Mouse (Mus musculus): ENCODE measurements around the gene Cyp2t4. TPM values are rescaled to one million over a fixed set of nuclear protein-coding genes. Genes with fewer than 3 reads are reported as not detected.

Gene Cyp2t4
- polyA plus RNA-seq, 1 experiment from 2014 or later = 0.09 TPM

DNA sequence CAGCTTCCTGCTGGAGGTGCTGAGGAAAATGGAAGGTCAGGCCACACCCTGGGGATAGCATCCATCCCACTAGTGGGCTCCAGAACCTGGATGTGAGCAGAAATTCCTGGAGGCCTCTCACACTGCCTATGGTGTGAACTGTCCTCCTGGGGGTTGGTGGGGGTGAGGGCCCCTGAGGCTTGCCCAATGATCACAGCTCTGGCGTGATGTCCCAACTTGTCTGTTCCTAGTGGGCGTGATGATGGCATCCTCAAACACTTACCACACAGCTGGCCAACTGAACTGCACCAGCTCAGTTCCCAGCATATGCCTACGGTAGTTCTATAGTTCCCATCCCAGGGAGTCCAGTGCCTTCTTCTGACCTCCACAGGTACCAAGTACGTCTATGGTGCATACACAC lies 28.5 kb upstream of the Cyp2t4 start:
- Histone ChIP-seq H3K9ac (ENCODE audit: low read length) (no peak overlapping the region), H3K4me2 (ENCODE audit: low read depth, severe bottlenecking) (no peak overlapping the region), H3K9me3 (ENCODE audit: control insufficient read depth, low read length) (no peaks in the 10 kb centered on the region), H3K4me1 (ENCODE audit: control insufficient read depth, insufficient read depth, low read length) (no peaks in the 10 kb centered on the region), H3K4me3 (ENCODE audit: low read depth, low read length) (no peak overlapping the region), H3K36me3 (ENCODE audit: control insufficient read depth, insufficient read depth, low read length) (no peaks in the 10 kb centered on the region), H3K27me3 (ENCODE audit: control insufficient read depth, insufficient read depth, low read length) (no peaks in the 10 kb centered on the region), H3K27ac (replicated peaks; ENCODE audit: low read depth, low read length) (no peak overlapping the region)
- no peak for ATAC-seq (ENCODE audit: insufficient number of reproducible peaks, low FRiP score, low TSS enrichment, low read depth)
- no peak for DNase-seq (ENCODE audit: low spot score)
- WGBS = 85% methylated on average over 4 of the region's 4 CpGs

DNA sequence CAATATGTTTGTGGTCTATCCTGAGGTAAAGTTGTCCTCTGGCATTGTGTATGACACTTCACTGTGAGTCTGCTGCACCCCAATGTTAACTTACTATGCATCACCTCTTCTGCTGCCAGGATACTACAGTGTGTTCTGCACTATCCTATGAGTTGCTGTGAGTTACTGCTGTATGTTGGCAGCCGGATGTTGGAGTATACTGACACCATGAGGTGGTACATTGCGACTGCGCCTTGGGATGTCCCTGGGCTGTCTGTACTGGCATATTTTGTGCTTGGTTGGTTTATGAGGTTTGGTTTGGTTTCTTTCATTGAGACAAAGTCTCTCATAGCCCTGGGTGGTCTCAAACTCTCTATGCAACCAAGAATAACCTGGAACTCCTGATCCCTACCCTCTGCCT lies 25.4 kb upstream of the Cyp2t4 start:
- H3K4me2 ChIP-seq (ENCODE audit: low read depth, severe bottlenecking) = no peak overlapping the region
- H3K4me3 ChIP-seq (ENCODE audit: low read depth, low read length) = no peak overlapping the region
- H3K36me3 ChIP-seq (ENCODE audit: control insufficient read depth, insufficient read depth, low read length) = no peaks in the 10 kb centered on the region
- WGBS = 54% methylated on average over 3 of the region's 3 CpGs
- H3K27me3 ChIP-seq (ENCODE audit: control insufficient read depth, insufficient read depth, low read length) = no peaks in the 10 kb centered on the region
- no peaks in the 10 kb centered on the region; the same call in 1 of the 2 replicates for H3K9me3 ChIP-seq (ENCODE audit: control insufficient read depth, low read length)
- no peaks in the 10 kb centered on the region for H3K4me1 ChIP-seq (ENCODE audit: control insufficient read depth, insufficient read depth, low read length)
- peak; percentile 48 for DNase-seq (ENCODE audit: low spot score)
- H3K27ac ChIP-seq (replicated peaks; ENCODE audit: low read depth, low read length) = no peak overlapping the region
- no peak overlapping the region for H3K9ac ChIP-seq (ENCODE audit: low read length)
- ATAC-seq (ENCODE audit: insufficient number of reproducible peaks, low FRiP score, low TSS enrichment, low read depth) = no peak

DNA sequence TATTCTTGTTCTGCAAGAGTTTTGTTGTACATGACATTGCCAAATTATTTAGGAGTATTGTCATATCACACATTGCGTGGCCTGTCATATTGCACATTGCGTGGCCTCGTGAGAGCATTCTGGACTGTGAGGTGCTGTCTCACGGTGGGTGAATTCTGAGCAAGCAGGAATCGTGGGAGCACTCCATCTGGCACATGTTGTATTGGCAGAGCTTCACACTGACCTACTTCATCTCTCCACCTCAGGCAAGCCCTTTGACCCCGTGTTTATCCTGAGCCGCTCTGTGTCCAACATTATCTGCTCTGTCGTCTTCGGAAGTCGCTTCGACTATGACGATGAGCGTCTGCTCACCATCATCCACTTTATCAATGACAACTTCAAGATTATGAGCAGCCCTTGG lies 24.6 kb upstream of the Cyp2t4 start:
- Histone ChIP-seq H3K27ac (replicated peaks; ENCODE audit: low read depth, low read length) (no peak overlapping the region), H3K4me2 (ENCODE audit: low read depth, severe bottlenecking) (no peak overlapping the region), H3K4me3 (ENCODE audit: low read depth, low read length) (no peak overlapping the region), H3K9ac (ENCODE audit: low read length) (no peak overlapping the region), H3K4me1 (ENCODE audit: control insufficient read depth, insufficient read depth, low read length) (no peaks in the 10 kb centered on the region), H3K36me3 (ENCODE audit: control insufficient read depth, insufficient read depth, low read length) (no peaks in the 10 kb centered on the region), H3K9me3 (ENCODE audit: control insufficient read depth, low read length) (no peaks in the 10 kb centered on the region; the same call in 1 of the 2 replicates), H3K27me3 (ENCODE audit: control insufficient read depth, insufficient read depth, low read length) (no peaks in the 10 kb centered on the region)
- no peak for ATAC-seq (ENCODE audit: insufficient number of reproducible peaks, low FRiP score, low TSS enrichment, low read depth)
- no peak for DNase-seq (ENCODE audit: low spot score)
- WGBS = 87% methylated on average over 13 of the region's 13 CpGs

GRCm38 (mm10) chr7:27129811-27130210 lies 23.7 kb upstream of the Cyp2t4 start:
- H3K4me2 ChIP-seq (ENCODE audit: low read depth, severe bottlenecking) = no peak overlapping the region
- no peak for DNase-seq (ENCODE audit: low spot score)
- ATAC-seq (ENCODE audit: insufficient number of reproducible peaks, low FRiP score, low TSS enrichment, low read depth) = no peak
- no peaks in the 10 kb centered on the region for H3K4me1 ChIP-seq (ENCODE audit: control insufficient read depth, insufficient read depth, low read length)
- H3K9ac ChIP-seq (ENCODE audit: low read length) = no peak overlapping the region
- no peak overlapping the region for H3K4me3 ChIP-seq (ENCODE audit: low read depth, low read length)
- H3K27me3 ChIP-seq (ENCODE audit: control insufficient read depth, insufficient read depth, low read length) = no peaks in the 10 kb centered on the region
- H3K36me3 ChIP-seq (ENCODE audit: control insufficient read depth, insufficient read depth, low read length) = no peaks in the 10 kb centered on the region
- H3K9me3 ChIP-seq (ENCODE audit: control insufficient read depth, low read length) = no peaks in the 10 kb centered on the region; the same call in 1 of the 2 replicates
- 90% methylated on average over 12 of the region's 12 CpGs for WGBS
- no peak overlapping the region for H3K27ac ChIP-seq (replicated peaks; ENCODE audit: low read depth, low read length)

GRCm38 (mm10) chr7:27130521-27131370 lies 22.8 kb upstream of the Cyp2t4 start:
- no peak overlapping the region for H3K4me2 ChIP-seq (ENCODE audit: low read depth, severe bottlenecking)
- no peaks in the 10 kb centered on the region for H3K27me3 ChIP-seq (ENCODE audit: control insufficient read depth, insufficient read depth, low read length)
- no peak overlapping the region for H3K4me3 ChIP-seq (ENCODE audit: low read depth, low read length)
- no peaks in the 10 kb centered on the region for H3K36me3 ChIP-seq (ENCODE audit: control insufficient read depth, insufficient read depth, low read length)
- ATAC-seq (ENCODE audit: insufficient number of reproducible peaks, low FRiP score, low TSS enrichment, low read depth) (no peak), DNase-seq (ENCODE audit: low spot score) (no peak)
- H3K9me3 ChIP-seq (ENCODE audit: control insufficient read depth, low read length) = no peaks in the 10 kb centered on the region; the same call in 1 of the 2 replicates
- no peak overlapping the region for H3K9ac ChIP-seq (ENCODE audit: low read length)
- no peaks in the 10 kb centered on the region for H3K4me1 ChIP-seq (ENCODE audit: control insufficient read depth, insufficient read depth, low read length)
- 90% methylated on average over 22 of the region's 22 CpGs for WGBS
- H3K27ac ChIP-seq (replicated peaks; ENCODE audit: low read depth, low read length) = no peak overlapping the region

DNA sequence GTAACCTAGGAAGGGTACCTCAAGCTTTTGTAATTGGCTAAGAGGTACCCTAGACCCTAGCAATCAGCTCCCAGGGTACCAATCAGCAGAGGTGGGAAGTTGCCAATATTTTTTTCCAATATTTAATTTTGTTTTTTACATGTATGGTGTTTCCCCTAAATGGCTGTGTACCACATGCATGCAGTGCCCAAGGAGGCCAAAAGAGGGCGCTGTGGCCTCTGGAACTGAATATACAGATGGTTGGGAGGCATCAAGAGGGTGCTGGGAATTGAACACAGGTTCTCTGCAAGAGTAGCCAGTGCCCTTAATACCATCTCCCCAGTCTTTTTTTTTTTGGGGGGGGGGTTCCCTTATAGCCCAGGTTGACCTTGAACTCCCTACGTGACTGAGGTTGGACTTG lies 22.1 kb upstream of the Cyp2t4 start:
- no peak for DNase-seq (ENCODE audit: low spot score)
- Histone ChIP-seq H3K4me3 (ENCODE audit: low read depth, low read length) (no peak overlapping the region), H3K9me3 (ENCODE audit: control insufficient read depth, low read length) (no peaks in the 10 kb centered on the region; the same call in 1 of the 2 replicates), H3K36me3 (ENCODE audit: control insufficient read depth, insufficient read depth, low read length) (no peaks in the 10 kb centered on the region), H3K4me1 (ENCODE audit: control insufficient read depth, insufficient read depth, low read length) (no peaks in the 10 kb centered on the region), H3K27ac (replicated peaks; ENCODE audit: low read depth, low read length) (no peak overlapping the region), H3K9ac (ENCODE audit: low read length) (no peak overlapping the region), H3K4me2 (ENCODE audit: low read depth, severe bottlenecking) (no peak overlapping the region), H3K27me3 (ENCODE audit: control insufficient read depth, insufficient read depth, low read length) (no peaks in the 10 kb centered on the region)
- 74% methylated on average over 2 of the region's 2 CpGs for WGBS
- no peak for ATAC-seq (ENCODE audit: insufficient number of reproducible peaks, low FRiP score, low TSS enrichment, low read depth)

GRCm38 (mm10) chr7:27132588-27132987 lies 20.9 kb upstream of the Cyp2t4 start:
- Histone ChIP-seq H3K4me2 (ENCODE audit: low read depth, severe bottlenecking) (no peak overlapping the region), H3K27me3 (ENCODE audit: control insufficient read depth, insufficient read depth, low read length) (no peaks in the 10 kb centered on the region), H3K36me3 (ENCODE audit: control insufficient read depth, insufficient read depth, low read length) (no peaks in the 10 kb centered on the region), H3K9ac (ENCODE audit: low read length) (no peak overlapping the region), H3K4me1 (ENCODE audit: control insufficient read depth, insufficient read depth, low read length) (no peaks in the 10 kb centered on the region), H3K27ac (replicated peaks; ENCODE audit: low read depth, low read length) (no peak overlapping the region), H3K4me3 (ENCODE audit: low read depth, low read length) (no peak overlapping the region), H3K9me3 (ENCODE audit: control insufficient read depth, low read length) (no peaks in the 10 kb centered on the region; the same call in 1 of the 2 replicates)
- DNase-seq (ENCODE audit: low spot score) (peak; percentile 73), ATAC-seq (ENCODE audit: insufficient number of reproducible peaks, low FRiP score, low TSS enrichment, low read depth) (no peak)
- 11% methylated on average over 10 of the region's 10 CpGs for WGBS

GRCm38 (mm10) chr7:27133156-27133555 lies 20.4 kb upstream of the Cyp2t4 start:
- ATAC-seq (ENCODE audit: insufficient number of reproducible peaks, low FRiP score, low TSS enrichment, low read depth) = no peak

More at GRCm38 (mm10) chr7:27133156-27133555, 20.4 kb upstream of the Cyp2t4 start:
- H3K36me3 ChIP-seq (ENCODE audit: control insufficient read depth, insufficient read depth, low read length) = no peaks in the 10 kb centered on the region
- H3K4me2 ChIP-seq (ENCODE audit: low read depth, severe bottlenecking) = no peak overlapping the region
- no peak overlapping the region for H3K27ac ChIP-seq (replicated peaks; ENCODE audit: low read depth, low read length)
- DNase-seq (ENCODE audit: low spot score) = no peak
- no peak overlapping the region for H3K9ac ChIP-seq (ENCODE audit: low read length)
- no peaks in the 10 kb centered on the region; the same call in 1 of the 2 replicates for H3K9me3 ChIP-seq (ENCODE audit: control insufficient read depth, low read length)
- H3K27me3 ChIP-seq (ENCODE audit: control insufficient read depth, insufficient read depth, low read length) = no peaks in the 10 kb centered on the region
- H3K4me1 ChIP-seq (ENCODE audit: control insufficient read depth, insufficient read depth, low read length) = no peaks in the 10 kb centered on the region
- WGBS = 74% methylated on average over 12 of the region's 12 CpGs
- no peak overlapping the region for H3K4me3 ChIP-seq (ENCODE audit: low read depth, low read length)
